Mouse (Mus musculus) testis, adult 2 months (tissue): ENCODE measurements around the gene Ccdc194.

Experiments
- CTCF ChIP-seq: fragments of 200-500 bp; IDR thresholded peaks from 2 replicates; pipeline ENCODE4 v1.5.1; 2012; ENCODE audit warnings: low read depth, mild to moderate bottlenecking, inconsistent platforms, low read length, moderate library complexity; ENCODE audit not compliant: control insufficient read depth, insufficient read depth, insufficient replicate concordance
- POLR2A ChIP-seq: fragments of 200-500 bp; IDR thresholded peaks from 2 replicates; pipeline ENCODE4 v1.6.1; 2012; ENCODE audit warnings: low read depth, mild to moderate bottlenecking, inconsistent platforms, low read length, moderate library complexity; ENCODE audit not compliant: control insufficient read depth

- TF ChIP-seq POLR2A: no peak
- TF ChIP-seq CTCF: no peak
Observed at GRCm38 (mm10) chr8:71498816-71499690, 26.5 kb downstream of the Ccdc194 start.
